Comparison of ENCODE assay signal across 7 mouse cellular contexts in the genomic region with DNA sequence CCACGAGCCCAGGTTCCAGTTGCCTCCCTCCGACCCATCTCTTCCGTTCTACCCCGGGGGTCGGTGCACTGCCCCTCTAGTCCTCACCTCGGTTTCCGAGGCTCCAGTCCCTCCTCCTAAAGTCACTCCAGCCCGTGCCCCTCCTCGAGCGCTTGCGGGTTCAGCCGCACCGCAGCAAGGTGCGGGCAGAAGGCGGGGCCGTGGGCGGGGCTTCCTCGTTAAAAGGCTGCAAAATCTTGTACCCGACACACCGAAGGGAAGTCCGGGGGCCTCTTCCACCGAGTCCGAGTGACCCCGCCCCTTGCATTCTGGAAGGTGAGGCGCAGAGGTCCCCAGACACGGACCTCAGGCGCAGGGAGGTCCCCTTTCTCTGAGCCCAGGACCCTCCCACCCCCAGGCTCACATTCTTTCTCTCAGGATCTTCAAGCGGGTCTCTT. TPM values are rescaled to one million over a fixed set of nuclear protein-coding genes. Genes with fewer than 3 reads are reported as not detected.
DNase-seq lines count a peak whose midpoint lies in the region; ATAC-seq and TF ChIP-seq lines count a peak whose summit lies in the region.

A gene (plus strand): TSS at position 245 of the 437 bp plus-strand sequence.

- H3K4me2 ChIP-seq in heart, embryonic 11.5 days = peak within 1 kb of the TSS; percentile 81
- H3K4me2 ChIP-seq in kidney, embryonic 14.5 days (replicated peaks; ENCODE audit: low read depth, low read length) = peak within 1 kb of the TSS; percentile 68
- peak within 1 kb of the TSS; percentile 75 for H3K4me2 ChIP-seq in lung, embryonic 14.5 days

- no peak for TF ChIP-seq CTCF in brain, embryonic 14.5 days (IDR thresholded peaks at IDR 0.05; ENCODE audit: borderline replicate concordance, extremely low read depth, insufficient read depth, insufficient read length)
- TF ChIP-seq CTCF in lung, embryonic 14.5 days (IDR thresholded peaks at IDR 0.05; ENCODE audit: low read depth) = no peak
- no peak for TF ChIP-seq CTCF in olfactory bulb, adult 2 months (IDR thresholded peaks at IDR 0.05; ENCODE audit: insufficient read depth, low read depth, low read length)

- WGBS in heart, embryonic 11.5 days (ENCODE audit: insufficient replicate concordance) = under 1% methylated on average over 28 of the region's 28 CpGs
- under 1% methylated on average over 28 of the region's 28 CpGs for WGBS in kidney, embryonic 14.5 days
- under 1% methylated on average over 28 of the region's 28 CpGs for WGBS in lung, embryonic 14.5 days
- WGBS in olfactory bulb, adult 2 months = under 1% methylated on average over 28 of the region's 28 CpGs

- peaks cover 18% of the 10 kb centered on the region; the same call in 1 of the 2 replicates for H3K27me3 ChIP-seq in heart, embryonic 11.5 days (ENCODE audit: control insufficient read depth, insufficient read depth, low read length)
- peaks cover 7% of the 10 kb centered on the region; the same call in 1 of the 2 replicates for H3K27me3 ChIP-seq in kidney, embryonic 14.5 days (ENCODE audit: control insufficient read depth, insufficient read depth, low read length)
- peaks cover 8% of the 10 kb centered on the region; the same call in 1 of the 2 replicates for H3K27me3 ChIP-seq in lung, embryonic 14.5 days (ENCODE audit: insufficient read depth, low read length)

- H3K9me3 ChIP-seq in heart, embryonic 11.5 days (replicated peaks; ENCODE audit: control insufficient read depth, low read length) = no peaks in the 10 kb centered on the region
- H3K9me3 ChIP-seq in kidney, embryonic 14.5 days (ENCODE audit: control insufficient read depth, low read length) = no peaks in the 10 kb centered on the region
- H3K9me3 ChIP-seq in lung, embryonic 14.5 days (ENCODE audit: low read depth, low read length) = no peaks in the 10 kb centered on the region

- peak; percentile 36 for DNase-seq in ES-CJ7 (ENCODE audit: low read depth, low spot score)
- DNase-seq in brain, embryonic 14.5 days (ENCODE audit: low read depth) = peak; percentile 15
- peak; percentile 44 for DNase-seq in lung, embryonic 14.5 days
- no peak for DNase-seq in cerebellum, postnatal 36 days

- H3K4me1 ChIP-seq in heart, embryonic 11.5 days (ENCODE audit: control insufficient read depth, insufficient read depth, low read length) = 0 out of 2 replicates have a peak, but pooled peaks cover 3% of the 10 kb centered on the region
- H3K4me1 ChIP-seq in kidney, embryonic 14.5 days (ENCODE audit: control insufficient read depth, insufficient read depth, low read length) = peaks cover 10% of the 10 kb centered on the region
- no peaks in the 10 kb centered on the region for H3K4me1 ChIP-seq in lung, embryonic 14.5 days (ENCODE audit: insufficient read depth)
- H3K4me1 ChIP-seq in olfactory bulb, adult 2 months (ENCODE audit: control insufficient read depth, insufficient read depth, low read length) = peaks cover 17% of the 10 kb centered on the region

- 0 out of 2 replicates have a peak, but pooled peaks have one; percentile 32 for ATAC-seq in heart, embryonic 11.5 days (replicated peaks; ENCODE audit: insufficient number of reproducible peaks, low FRiP score, low TSS enrichment)
- ATAC-seq in kidney, embryonic 14.5 days (ENCODE audit: low FRiP score, low TSS enrichment) = peak; percentile 63
- ATAC-seq in lung, embryonic 14.5 days (ENCODE audit: insufficient read depth) = peak; percentile 32; the same call in 1 of the 2 replicates

- no peaks in the 10 kb centered on the region for H3K36me3 ChIP-seq in heart, embryonic 11.5 days (ENCODE audit: control insufficient read depth, insufficient read depth, low read length)
- no peaks in the 10 kb centered on the region for H3K36me3 ChIP-seq in kidney, embryonic 14.5 days (ENCODE audit: control insufficient read depth, insufficient read depth, low read length)
- H3K36me3 ChIP-seq in lung, embryonic 14.5 days (ENCODE audit: insufficient read depth) = no peaks in the 10 kb centered on the region

- H3K9ac ChIP-seq in heart, embryonic 11.5 days (ENCODE audit: low read depth, low read length) = 0 out of 2 replicates have a peak within 1 kb of the TSS, but pooled peaks have one; percentile 40
- peak within 1 kb of the TSS; percentile 45 for H3K9ac ChIP-seq in kidney, embryonic 14.5 days (ENCODE audit: low read depth, low read length)
- peak within 1 kb of the TSS; percentile 47 for H3K9ac ChIP-seq in lung, embryonic 14.5 days

- no peak within 1 kb of the TSS for H3K27ac ChIP-seq in heart, embryonic 11.5 days (ENCODE audit: low read depth, low read length)
- H3K27ac ChIP-seq in kidney, embryonic 14.5 days (ENCODE audit: low read depth, low read length) = no peak within 1 kb of the TSS
- no peak within 1 kb of the TSS for H3K27ac ChIP-seq in lung, embryonic 14.5 days (ENCODE audit: low read depth)
- no peak within 1 kb of the TSS for H3K27ac ChIP-seq in olfactory bulb, adult 2 months (ENCODE audit: insufficient read depth, low read depth, low read length)

- no peak for TF ChIP-seq POLR2A in brain, embryonic 14.5 days (IDR thresholded peaks at IDR 0.05; ENCODE audit: borderline replicate concordance, extremely low read depth, insufficient read depth, insufficient read length, poor library complexity, severe bottlenecking)
- TF ChIP-seq POLR2A in olfactory bulb, adult 2 months (IDR thresholded peaks at IDR 0.05; ENCODE audit: insufficient read depth, low read depth, low read length) = no peak

- H3K4me3 ChIP-seq in heart, embryonic 11.5 days (ENCODE audit: low read depth, low read length) = peak within 1 kb of the TSS; percentile 52
- peak within 1 kb of the TSS; percentile 58 for H3K4me3 ChIP-seq in kidney, embryonic 14.5 days (ENCODE audit: low read length)
- H3K4me3 ChIP-seq in lung, embryonic 14.5 days (ENCODE audit: low read depth, low read length) = peak within 1 kb of the TSS; percentile 46
- H3K4me3 ChIP-seq in olfactory bulb, adult 2 months (ENCODE audit: insufficient read depth, low read depth, low read length) = peak within 1 kb of the TSS; percentile 58

RNA-seq across cellular contexts. Expression of the gene that starts here (rescaled TPM):
- 3.2 and 4.8 TPM in 2 replicates for polyA plus RNA-seq in brain, embryonic 14.5 days (2012; rRNA removed)
- 26.3 and 32.1 TPM in 2 replicates for polyA plus RNA-seq in heart, embryonic 11.5 days (2014; fragmentation: Nextera tagmentation; extraction: Ambion mirVana)
- polyA plus RNA-seq in kidney, embryonic 14.5 days (2014; fragmentation: Nextera tagmentation; extraction: Ambion mirVana) = 38.2 and 43.5 TPM in 2 replicates
- 21.0 and 26.2 TPM in 2 replicates for polyA plus RNA-seq in lung, embryonic 14.5 days (2014; fragmentation: Nextera tagmentation; extraction: Ambion mirVana)
- polyA plus RNA-seq in olfactory bulb, adult 2 months (2012; ENCODE audit: insufficient read depth, insufficient read length, low replicate concordance, missing spikeins) = not detected in 2 replicates

Comparison
In these comparisons a context has a peak if more than half of its experiments do, and no peak if none do; other contexts are left out.
1. DNase-seq: peak in ES-CJ7 (single experiment), brain, embryonic 14.5 days (single experiment) and lung, embryonic 14.5 days (single experiment); none in cerebellum, postnatal 36 days (0 of 2).
2. Peak in every context shown above with its lines, with median percentiles within 50 percentile points of each other: ATAC-seq, H3K4me2 ChIP-seq, H3K4me3 ChIP-seq and H3K9ac ChIP-seq.